Mouse (Mus musculus) lung, postnatal 0 days (tissue): ENCODE results near the gene Samd10.

Source experiments
- CTCF ChIP-seq: IDR thresholded peaks from 2 replicates; pipeline ENCODE4 v1.5.1; 2016; ENCODE audit warnings: antibody characterized with exemption, mild to moderate bottlenecking
- EP300 ChIP-seq: IDR thresholded peaks from 2 replicates; pipeline ENCODE4 v1.6.1; 2016; ENCODE audit warnings: antibody characterized with exemption, mild to moderate bottlenecking, control low read depth

- no peak; the same call in 1 of the 2 replicates for TF ChIP-seq CTCF
- TF ChIP-seq EP300 = no peak
These were observed 1.5 kb downstream of the Samd10 start for GRCm38 (mm10) chr2:181597378-181598061.
